Mouse (Mus musculus) midbrain, embryonic 12.5 days (tissue): ENCODE measurements at regions not wholly inside any gene's neighbourhood (a gene's known extent, or its start where the extent isn't known, plus 50 kb on each side); places are given as distances from the start of the nearest gene placed in this dataset.
A peak's percentile ranks its signal among the peaks of the same experiment; 100 is the strongest.

Experiments used
- ATAC-seq: fragments of 200-750 bp; cut with Nextera tagmentation; 2 replicates; pipeline ENCODE4 v1.8.0; 2017; ENCODE audit warnings: low read depth, moderate TSS enrichment, moderate library complexity; ENCODE audit not compliant: low FRiP score
- H3K27ac ChIP-seq: fragments of 300-500 bp; sonication (generic); replicated peaks from 2 replicates; pipeline ENCODE4 v1.5.1; 2016; ENCODE audit warnings: mild to moderate bottlenecking
- H3K27me3 ChIP-seq: fragments of 300-500 bp; sonication (generic); 2 replicates; pipeline ENCODE4 v1.6.1; 2016; ENCODE audit warnings: mild to moderate bottlenecking
- H3K36me3 ChIP-seq: fragments of 300-500 bp; sonication (generic); 2 replicates; pipeline ENCODE4 v1.6.1; 2016
- H3K4me1 ChIP-seq: fragments of 300-500 bp; sonication (generic); 2 replicates; pipeline ENCODE4 v1.6.1; 2016
- H3K4me2 ChIP-seq: fragments of 300-500 bp; sonication (generic); replicated peaks from 2 replicates; pipeline ENCODE4 v1.6.1; 2016; ENCODE audit warnings: mild to moderate bottlenecking, moderate library complexity
- H3K4me3 ChIP-seq: fragments of 300-500 bp; sonication (generic); 2 replicates; pipeline ENCODE4 v1.5.1; 2016; ENCODE audit warnings: mild to moderate bottlenecking
- H3K9ac ChIP-seq: fragments of 300-500 bp; sonication (generic); replicated peaks from 2 replicates; pipeline ENCODE4 v1.6.1; 2016; ENCODE audit warnings: mild to moderate bottlenecking, moderate library complexity
- H3K9me3 ChIP-seq: fragments of 300-500 bp; sonication (generic); 2 replicates; pipeline ENCODE4 v1.6.1; 2016; ENCODE audit warnings: mild to moderate bottlenecking
- WGBS: fragments of 180-500 bp; shearing (Covaris S2); methylation state at CpG from one replicate; pipeline ENCODE4 v1.1.7; 2016; 5-methylcytosine and 5-hydroxymethylcytosine counted together

DNA sequence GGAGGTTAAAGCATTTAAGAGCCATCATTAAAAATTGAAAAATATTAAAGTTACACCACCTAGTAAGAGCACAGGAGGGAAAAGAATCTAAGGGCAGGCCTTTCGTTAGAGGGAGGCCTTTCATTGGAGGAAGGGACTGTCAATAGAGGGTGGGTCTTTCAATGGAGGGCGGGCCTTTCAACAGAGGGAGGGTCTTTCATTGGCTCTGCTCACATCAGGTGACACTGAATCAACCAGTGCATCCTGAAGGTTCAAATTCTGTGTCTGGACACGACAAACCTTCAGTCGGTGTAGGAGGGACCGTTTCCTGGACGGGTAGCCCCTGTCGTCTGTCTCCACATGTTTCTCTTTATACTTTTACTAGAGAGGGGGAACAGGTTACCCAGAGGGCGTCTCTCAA is 172.5 kb upstream of the Kcnab2 start:
- no peak overlapping the region for H3K4me3 ChIP-seq
- H3K4me2 ChIP-seq, result no peak overlapping the region
- no peak for ATAC-seq

DNA sequence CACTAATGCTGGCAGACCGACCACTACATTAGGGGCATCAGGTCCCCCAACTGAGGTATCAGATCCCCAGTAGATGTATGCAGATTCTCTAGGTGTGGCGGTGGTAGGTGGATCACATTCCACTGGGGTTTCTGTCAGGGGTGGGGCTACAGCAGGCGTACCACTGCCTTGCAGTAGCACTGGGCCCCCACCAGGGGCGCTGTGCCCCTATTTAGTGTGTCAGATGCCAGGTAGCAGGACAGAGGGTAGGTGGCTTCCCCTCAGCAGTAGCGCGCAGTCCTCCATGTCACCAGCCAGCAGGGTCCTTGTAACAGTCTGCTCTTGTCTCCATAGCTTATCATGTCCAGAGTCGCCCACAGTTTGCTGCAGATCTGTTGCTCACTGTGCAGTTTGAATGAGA is 169.9 kb upstream of the Kcnab2 start:
- Histone ChIP-seq H3K9ac (no peak overlapping the region), H3K4me2 (no peak overlapping the region), H3K27ac (no peak overlapping the region)

More for the DNA sequence above, 172.5 kb upstream of the Kcnab2 start:
- WGBS, result 84% methylated on average over 8 of the region's 8 CpGs
- H3K36me3 ChIP-seq, result no peaks in the 10 kb centered on the region
- H3K9me3 ChIP-seq, result no peaks in the 10 kb centered on the region
- H3K4me1 ChIP-seq, result peaks cover 3% of the 10 kb centered on the region; the same call in 1 of the 2 replicates
- no peak overlapping the region for H3K9ac ChIP-seq
- no peak overlapping the region for H3K27ac ChIP-seq
- H3K27me3 ChIP-seq, result no peaks in the 10 kb centered on the region

GRCm38 (mm10) chr4:152647084-152647483 is 169.4 kb upstream of the Kcnab2 start:
- no peak for ATAC-seq
- H3K36me3 ChIP-seq, result no peaks in the 10 kb centered on the region
- H3K27me3 ChIP-seq, result no peaks in the 10 kb centered on the region
- no peak overlapping the region for H3K4me3 ChIP-seq
- WGBS, result 88% methylated on average over 14 of the region's 14 CpGs
- no peak overlapping the region for H3K9ac ChIP-seq
- H3K4me1 ChIP-seq, result peaks cover 6% of the 10 kb centered on the region
- no peak overlapping the region for H3K27ac ChIP-seq
- H3K4me2 ChIP-seq, result no peak overlapping the region
- H3K9me3 ChIP-seq, result no peaks in the 10 kb centered on the region

More for the DNA sequence above, 169.9 kb upstream of the Kcnab2 start:
- no peaks in the 10 kb centered on the region for H3K27me3 ChIP-seq
- no peak overlapping the region for H3K4me3 ChIP-seq
- H3K9me3 ChIP-seq, result no peaks in the 10 kb centered on the region
- 59% methylated on average over 7 of the region's 7 CpGs for WGBS
- ATAC-seq, result no peak
- 0 out of 2 replicates have a peak, but pooled peaks cover under 1% of the 10 kb centered on the region for H3K4me1 ChIP-seq
- H3K36me3 ChIP-seq, result no peaks in the 10 kb centered on the region

DNA sequence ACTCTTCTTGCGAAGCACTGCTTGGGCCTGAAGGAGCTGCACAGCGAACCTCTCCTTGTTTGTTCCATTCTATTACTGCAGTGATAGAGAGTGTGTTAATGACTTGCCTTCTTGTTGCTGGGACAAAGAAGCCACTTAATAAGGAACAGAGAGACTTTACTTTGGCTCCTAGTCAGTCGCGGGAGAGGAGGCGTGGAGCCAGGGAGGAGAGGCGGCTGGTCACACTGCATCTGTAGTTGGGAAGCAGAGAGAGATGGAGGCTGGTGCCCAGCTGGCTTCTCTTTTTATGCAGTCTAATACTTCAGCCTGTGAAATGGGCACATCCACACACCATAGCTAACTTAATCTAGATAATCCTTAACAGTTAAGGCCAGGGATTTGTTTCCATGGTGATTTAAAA is 159.4 kb upstream of the Kcnab2 start:
- Histone ChIP-seq H3K27me3 (peaks cover 4% of the 10 kb centered on the region), H3K9me3 (no peaks in the 10 kb centered on the region), H3K27ac (no peak overlapping the region), H3K4me3 (no peak overlapping the region), H3K9ac (no peak overlapping the region), H3K4me1 (peaks cover 22% of the 10 kb centered on the region), H3K36me3 (no peaks in the 10 kb centered on the region), H3K4me2 (no peak overlapping the region)
- WGBS, result 55% methylated on average over 6 of the region's 6 CpGs
- no peak for ATAC-seq

DNA sequence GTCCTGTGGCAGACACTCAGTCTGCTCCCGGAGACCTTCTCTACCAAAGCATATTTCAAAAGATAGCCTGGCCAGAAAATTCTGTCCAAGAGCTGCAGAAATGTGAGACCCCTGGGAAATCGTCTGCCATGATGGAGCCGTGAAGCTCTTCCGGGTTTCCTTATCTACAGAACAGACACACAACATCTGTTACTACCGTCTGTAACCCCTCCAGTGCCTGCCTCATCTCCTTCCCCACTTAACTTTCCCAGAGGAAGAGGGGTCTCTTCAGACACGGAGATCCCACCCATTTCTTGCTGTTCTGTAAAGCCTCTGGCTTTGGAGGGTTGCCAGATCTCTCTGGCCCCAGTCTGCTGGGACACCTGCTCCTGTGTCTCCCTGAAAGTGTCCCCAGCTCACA is 156.2 kb upstream of the Kcnab2 start:
- Histone ChIP-seq H3K9me3 (no peaks in the 10 kb centered on the region), H3K4me1 (peaks cover 15% of the 10 kb centered on the region), H3K9ac (no peak overlapping the region), H3K36me3 (no peaks in the 10 kb centered on the region), H3K4me3 (no peak overlapping the region), H3K27ac (no peak overlapping the region), H3K4me2 (no peak overlapping the region), H3K27me3 (peaks cover 4% of the 10 kb centered on the region)
- 58% methylated on average over 6 of the region's 6 CpGs for WGBS
- no peak for ATAC-seq

- Histone ChIP-seq H3K9ac (no peak overlapping the region), H3K4me1 (peaks cover 25% of the 10 kb centered on the region), H3K36me3 (no peaks in the 10 kb centered on the region), H3K4me2 (no peak overlapping the region), H3K4me3 (no peak overlapping the region), H3K27me3 (peaks cover 29% of the 10 kb centered on the region), H3K9me3 (no peaks in the 10 kb centered on the region), H3K27ac (no peak overlapping the region)
- ATAC-seq, result no peak
- WGBS, result 87% methylated on average over 4 of the region's 4 CpGs
Observed at GRCm38 (mm10) chr4:152628111-152628510, 150.4 kb upstream of the Kcnab2 start.

DNA sequence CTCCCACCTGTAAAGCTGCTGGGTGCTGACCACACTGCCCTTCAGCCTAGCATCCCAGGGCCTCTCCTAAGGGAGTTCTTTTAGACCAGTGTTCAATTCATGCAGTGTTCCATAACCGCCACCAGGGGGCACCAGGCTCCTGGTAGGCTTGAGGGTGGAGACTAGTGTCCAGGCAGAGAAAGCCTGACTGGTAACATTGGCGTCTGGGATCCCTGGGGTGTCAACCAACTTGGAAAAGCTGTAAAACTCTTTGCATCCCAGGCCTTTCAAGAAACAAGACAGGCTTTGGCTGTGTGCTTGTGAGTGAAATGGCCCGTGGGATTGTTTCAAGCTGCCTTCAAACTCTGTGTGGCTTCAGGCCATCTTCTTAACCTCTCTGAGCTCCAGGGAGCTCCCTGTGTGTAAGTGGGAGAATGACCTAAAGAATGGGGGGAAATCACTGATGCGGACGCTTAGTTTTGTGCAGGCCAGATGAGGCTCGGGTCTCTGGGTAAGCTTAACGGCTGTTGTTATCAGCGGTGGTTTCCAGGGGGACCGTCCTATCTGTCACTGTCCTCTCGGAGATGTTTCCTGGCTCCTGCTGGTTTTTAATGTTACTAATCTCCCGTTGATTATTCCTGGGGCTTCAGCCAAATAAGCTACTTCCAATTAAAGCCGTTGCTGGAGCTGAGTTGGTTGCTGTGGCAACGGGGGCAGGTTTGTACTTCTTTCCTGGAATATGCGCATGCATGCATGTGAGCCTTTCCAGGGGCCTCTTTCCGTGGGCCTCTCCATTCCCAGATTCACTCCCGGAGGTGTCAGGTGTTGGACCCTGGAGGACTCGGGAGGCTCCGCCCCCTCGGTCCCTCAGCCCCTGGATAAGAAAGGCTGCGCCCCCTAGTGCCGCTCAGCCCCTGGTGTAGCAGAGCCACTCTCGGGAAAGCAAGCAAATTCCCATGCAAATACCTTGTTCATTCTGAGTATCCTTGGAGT is 147.6 kb upstream of the Kcnab2 start:
- WGBS, result under 1% methylated on average over 22 of the region's 22 CpGs
- no peak overlapping the region for H3K4me3 ChIP-seq
- peak overlapping the region; percentile 17 for H3K4me2 ChIP-seq
- peak; percentile 69 for ATAC-seq
- H3K27ac ChIP-seq, result peak overlapping the region; percentile 39
- H3K9ac ChIP-seq, result no peak overlapping the region
- H3K36me3 ChIP-seq, result no peaks in the 10 kb centered on the region
- H3K27me3 ChIP-seq, result peaks cover 29% of the 10 kb centered on the region
- H3K4me1 ChIP-seq, result peaks cover 35% of the 10 kb centered on the region
- H3K9me3 ChIP-seq, result no peaks in the 10 kb centered on the region

DNA sequence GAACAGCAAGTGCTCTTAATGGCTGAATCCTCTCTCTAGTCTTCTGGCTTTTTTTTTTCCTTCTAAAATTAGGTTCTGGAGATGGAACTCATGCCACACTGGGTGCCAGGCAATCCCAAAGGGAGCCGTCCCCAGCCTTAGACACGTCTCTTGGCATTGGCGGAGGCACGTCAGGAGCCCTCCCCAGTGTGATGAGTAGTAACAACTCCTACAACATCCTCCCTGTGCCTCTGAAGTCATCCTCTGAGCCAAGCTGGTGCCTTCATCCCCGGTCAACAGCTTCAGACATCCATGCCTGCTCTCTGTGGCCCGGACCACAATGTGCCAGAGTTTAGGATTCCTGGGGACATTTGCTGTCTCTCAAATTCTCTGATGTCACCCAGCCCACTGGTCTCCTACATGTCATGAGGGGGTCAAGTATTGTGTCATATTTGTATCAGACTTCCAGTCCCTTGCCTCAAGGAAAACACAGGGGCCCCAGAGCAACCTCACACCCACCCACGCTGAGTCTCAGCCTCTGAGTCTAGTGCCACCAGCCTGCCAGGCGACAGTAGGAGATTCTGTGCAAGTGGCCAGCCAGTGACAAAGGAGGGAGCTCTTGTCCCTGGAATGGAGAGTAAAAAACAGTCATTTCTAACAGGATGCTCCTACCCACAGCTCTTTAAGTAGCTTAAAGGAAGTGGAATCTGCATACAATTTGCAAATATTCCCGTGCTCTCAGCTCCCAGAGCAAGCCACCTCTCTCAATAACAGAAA is 144.5 kb upstream of the Kcnab2 start:
- peak overlapping the region; percentile 22 for H3K4me2 ChIP-seq
- H3K9ac ChIP-seq, result 0 out of 2 replicates have a peak overlapping the region, but pooled peaks have one; percentile 26
- H3K4me1 ChIP-seq, result peaks cover 35% of the 10 kb centered on the region
- ATAC-seq, result no peak
- no peaks in the 10 kb centered on the region for H3K36me3 ChIP-seq
- no peak overlapping the region for H3K4me3 ChIP-seq
- no peaks in the 10 kb centered on the region for H3K9me3 ChIP-seq
- H3K27me3 ChIP-seq, result peaks cover 26% of the 10 kb centered on the region
- H3K27ac ChIP-seq, result peak overlapping the region; percentile 56; the same call in 1 of the 2 replicates
- 62% methylated on average over 9 of the region's 9 CpGs for WGBS

GRCm38 (mm10) chr4:152617636-152618035 is 140.0 kb upstream of the Kcnab2 start:
- H3K9ac ChIP-seq, result no peak overlapping the region
- no peak overlapping the region for H3K4me3 ChIP-seq
- H3K4me2 ChIP-seq, result no peak overlapping the region
- H3K27ac ChIP-seq, result no peak overlapping the region
- 60% methylated on average over 3 of the region's 3 CpGs for WGBS
- 0 out of 2 replicates have a peak, but pooled peaks cover 7% of the 10 kb centered on the region for H3K9me3 ChIP-seq
- no peaks in the 10 kb centered on the region; the same call in 1 of the 2 replicates for H3K27me3 ChIP-seq
- H3K4me1 ChIP-seq, result peaks cover 5% of the 10 kb centered on the region
- H3K36me3 ChIP-seq, result no peaks in the 10 kb centered on the region
- no peak for ATAC-seq

GRCm38 (mm10) chr4:152615155-152615554 is 137.5 kb upstream of the Kcnab2 start:
- Histone ChIP-seq H3K27me3 (no peaks in the 10 kb centered on the region), H3K9me3 (0 out of 2 replicates have a peak, but pooled peaks cover 7% of the 10 kb centered on the region), H3K36me3 (no peaks in the 10 kb centered on the region), H3K9ac (no peak overlapping the region), H3K4me2 (no peak overlapping the region), H3K4me1 (no peaks in the 10 kb centered on the region), H3K27ac (no peak overlapping the region), H3K4me3 (no peak overlapping the region)
- ATAC-seq, result no peak
- WGBS, result 97% methylated on average over 2 of the region's 2 CpGs

DNA sequence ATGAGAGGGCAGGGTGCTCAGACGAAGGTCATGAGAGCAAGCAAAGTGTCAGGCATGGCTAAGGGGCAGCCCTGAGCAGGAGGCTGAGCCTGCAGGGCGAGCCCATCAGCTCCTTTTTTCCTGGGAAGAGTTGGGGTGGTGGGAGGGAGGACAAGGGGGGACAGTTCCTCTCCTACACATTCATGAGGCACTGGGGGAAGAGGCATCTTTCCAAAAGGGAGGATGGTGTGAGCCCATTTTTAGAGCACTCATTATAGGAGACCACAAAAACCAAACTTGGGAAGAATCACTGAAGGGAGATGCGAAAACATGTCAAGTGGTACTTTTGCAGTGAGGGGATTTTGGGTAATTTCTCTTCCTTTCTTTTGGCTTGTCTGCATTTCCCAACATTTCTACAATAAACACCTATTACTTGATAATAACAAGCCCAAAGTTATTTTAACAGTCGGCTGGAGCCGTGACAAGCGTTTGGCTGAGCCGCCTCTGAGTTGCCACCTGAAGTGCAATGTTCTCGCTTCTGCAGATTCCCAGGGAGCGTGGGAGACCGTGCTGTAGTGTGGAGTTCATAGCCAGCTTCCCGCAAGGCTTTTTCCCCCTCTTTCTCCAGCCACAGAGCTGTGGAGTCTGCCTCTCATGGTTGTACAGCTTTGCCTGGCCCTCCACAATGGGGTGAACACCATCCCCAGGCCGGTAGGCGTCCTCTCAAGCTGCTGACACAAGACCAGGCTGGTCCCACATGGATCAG is 136.9 kb upstream of the Kcnab2 start:
- Histone ChIP-seq H3K9ac (no peak overlapping the region), H3K9me3 (0 out of 2 replicates have a peak, but pooled peaks cover 7% of the 10 kb centered on the region), H3K4me3 (no peak overlapping the region), H3K27ac (no peak overlapping the region), H3K4me2 (no peak overlapping the region), H3K27me3 (no peaks in the 10 kb centered on the region), H3K4me1 (no peaks in the 10 kb centered on the region), H3K36me3 (no peaks in the 10 kb centered on the region)
- 91% methylated on average over 13 of the region's 13 CpGs for WGBS
- ATAC-seq, result no peak
